Mouse (Mus musculus) yolk sac, embryonic 10.5 days (tissue): Measurements from ENCODE around the gene Ccdc85c.

Source experiments
- DNase-seq: peaks from one replicate; pipeline ENCODE4 v3.0.0-alpha.2; 2017; ENCODE audit warnings: low spot score

The Ccdc85c gene

GRCm38 (mm10) chr12:108216611-108217370, 58.4 kb downstream of the Ccdc85c start:
- no peak for DNase-seq

GRCm38 (mm10) chr12:108215090-108215489, 60.1 kb downstream of the Ccdc85c start:
- DNase-seq, result no peak

GRCm38 (mm10) chr12:108213090-108214041, 61.9 kb downstream of the Ccdc85c start:
- DNase-seq, result peak; percentile 38

- DNase-seq, result no peak
These were observed 62.7 kb downstream of the Ccdc85c start for GRCm38 (mm10) chr12:108212476-108212875.

GRCm38 (mm10) chr12:108212071-108212470, 63.2 kb downstream of the Ccdc85c start:
- DNase-seq, result no peak

GRCm38 (mm10) chr12:108210623-108211022, 64.6 kb downstream of the Ccdc85c start:
- DNase-seq, result no peak

GRCm38 (mm10) chr12:108208726-108209438, 66.3 kb downstream of the Ccdc85c start:
- DNase-seq, result peak; percentile 65

GRCm38 (mm10) chr12:108208216-108208615, 67.0 kb downstream of the Ccdc85c start:
- no peak for DNase-seq

GRCm38 (mm10) chr12:108206641-108207040, 68.6 kb downstream of the Ccdc85c start:
- DNase-seq, result peak; percentile 63

GRCm38 (mm10) chr12:108204978-108205377, 70.2 kb downstream of the Ccdc85c start:
- DNase-seq, result no peak

- DNase-seq, result no peak
These were observed 71.3 kb downstream of the Ccdc85c start for GRCm38 (mm10) chr12:108203895-108204294.

- no peak for DNase-seq
These were observed 75.1 kb downstream of the Ccdc85c start for GRCm38 (mm10) chr12:108200094-108200493.

GRCm38 (mm10) chr12:108198447-108198846, 76.8 kb downstream of the Ccdc85c start:
- DNase-seq, result no peak

GRCm38 (mm10) chr12:108195761-108196160, 79.5 kb downstream of the Ccdc85c start:
- no peak for DNase-seq

- DNase-seq, result no peak
These were observed 81.3 kb downstream of the Ccdc85c start for GRCm38 (mm10) chr12:108193878-108194277.

- no peak for DNase-seq
These were observed 87.6 kb downstream of the Ccdc85c start for GRCm38 (mm10) chr12:108187541-108188091.

GRCm38 (mm10) chr12:108181716-108182115, 93.5 kb downstream of the Ccdc85c start:
- DNase-seq, result no peak

- DNase-seq, result peak; percentile 99
These were observed 95.6 kb downstream of the Ccdc85c start, which contains the start of gene Ccnk for GRCm38 (mm10) chr12:108179321-108180266. Ccnk (plus strand) TSS chr12:108179579.

GRCm38 (mm10) chr12:108179246-108179320, 96.1 kb downstream of the Ccdc85c start, which contains the start of gene Setd3:
Setd3 (minus strand) TSS chr12:108179314.
- no peak for DNase-seq

GRCm38 (mm10) chr12:108178331-108179245, 96.6 kb downstream of the Ccdc85c start:
- peak; percentile 57 for DNase-seq
